Mouse (Mus musculus): ENCODE measurements at regions not wholly inside any gene's neighbourhood (a gene's known extent, or its start where the extent isn't known, plus 50 kb on each side); places are given as distances from the start of the nearest gene placed in this dataset.

GRCm38 (mm10) chr10:92335141-92335540, 387.1 kb downstream of the Nedd1 start:
- DNase-seq (ENCODE audit: low spot score), result no peak

GRCm38 (mm10) chr10:92333869-92334268, 388.4 kb downstream of the Nedd1 start:
- no peak for DNase-seq (ENCODE audit: low spot score)

GRCm38 (mm10) chr10:92333042-92333774, 389.0 kb downstream of the Nedd1 start:
- DNase-seq (ENCODE audit: low spot score), result no peak

DNA sequence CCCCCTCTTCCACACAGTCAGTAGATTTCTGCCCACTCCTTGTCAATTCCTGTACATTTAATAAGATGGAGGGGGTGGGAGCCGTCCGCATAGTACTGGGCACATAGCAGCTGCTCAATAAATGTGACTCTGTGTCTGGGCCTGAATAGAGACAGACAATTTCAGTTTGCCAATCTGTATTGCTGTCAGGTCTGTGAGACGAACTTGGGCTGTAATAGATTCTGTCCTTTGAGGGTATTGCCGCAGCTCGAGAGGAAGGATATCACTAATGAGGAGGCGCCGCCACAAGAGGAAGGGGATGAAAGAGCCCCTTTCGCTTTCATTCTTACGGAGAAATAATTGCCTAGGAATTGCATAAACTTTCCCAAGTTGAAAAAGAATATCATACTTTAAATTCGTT, 392.1 kb downstream of the Nedd1 start:
- no peak for DNase-seq (ENCODE audit: low spot score)

GRCm38 (mm10) chr10:92329661-92330060, 392.6 kb downstream of the Nedd1 start:
- no peak for DNase-seq (ENCODE audit: low spot score)

DNA sequence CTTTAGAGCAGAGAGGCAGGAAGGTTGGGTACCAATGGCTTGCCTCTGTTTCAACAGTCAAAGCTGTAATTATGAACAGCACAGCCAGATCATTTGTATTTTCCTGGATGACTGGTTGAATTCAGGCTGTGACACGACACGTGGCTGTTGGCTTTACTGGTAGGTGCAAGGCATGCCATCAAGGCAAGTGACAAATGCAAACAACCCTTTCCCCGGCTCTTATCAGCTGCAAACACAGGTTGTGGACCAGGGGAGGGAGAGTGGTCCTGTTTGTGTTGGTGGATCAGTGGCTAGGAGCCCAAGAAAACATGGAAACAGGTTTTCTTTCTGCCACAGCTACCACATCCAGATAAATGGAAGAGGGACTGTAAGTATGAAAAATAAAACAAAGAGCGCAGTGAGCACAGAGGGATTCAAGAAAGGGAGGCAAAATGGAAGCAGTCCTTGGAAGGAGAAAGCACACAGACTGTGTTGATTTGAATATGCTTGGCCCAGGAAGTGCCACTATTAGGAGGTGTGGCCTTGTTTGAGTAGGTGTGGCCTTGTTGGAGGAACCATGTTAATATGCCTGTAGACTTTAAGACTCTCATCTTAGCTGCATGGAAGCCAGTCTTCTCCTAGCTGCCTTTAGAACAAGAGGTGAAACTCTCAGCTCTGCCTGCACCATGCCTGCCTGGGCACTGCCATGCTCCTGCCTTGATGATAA, 396.8 kb downstream of the Nedd1 start:
- no peak for DNase-seq (ENCODE audit: low spot score)

DNA sequence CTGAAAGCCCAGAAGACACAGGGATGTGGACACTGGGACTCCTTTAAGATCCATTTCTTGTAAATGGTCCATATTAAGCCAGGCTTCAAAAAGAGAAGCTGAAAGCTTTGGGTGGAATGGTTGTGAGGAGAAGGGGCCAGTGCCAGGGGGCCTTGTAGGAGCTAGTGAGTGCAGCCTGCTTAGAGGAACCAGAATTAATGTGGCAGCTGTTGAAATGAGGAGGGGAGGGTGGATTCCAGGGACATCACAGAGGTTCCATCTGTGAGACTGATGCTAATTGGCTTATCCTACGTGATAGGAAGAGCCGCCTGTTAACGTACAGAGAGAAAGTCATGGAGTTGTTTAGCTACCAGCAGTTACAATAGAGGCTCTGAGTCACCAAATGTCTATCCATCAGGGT, 407.6 kb downstream of the Nedd1 start:
- DNase-seq (ENCODE audit: low spot score), result no peak

DNA sequence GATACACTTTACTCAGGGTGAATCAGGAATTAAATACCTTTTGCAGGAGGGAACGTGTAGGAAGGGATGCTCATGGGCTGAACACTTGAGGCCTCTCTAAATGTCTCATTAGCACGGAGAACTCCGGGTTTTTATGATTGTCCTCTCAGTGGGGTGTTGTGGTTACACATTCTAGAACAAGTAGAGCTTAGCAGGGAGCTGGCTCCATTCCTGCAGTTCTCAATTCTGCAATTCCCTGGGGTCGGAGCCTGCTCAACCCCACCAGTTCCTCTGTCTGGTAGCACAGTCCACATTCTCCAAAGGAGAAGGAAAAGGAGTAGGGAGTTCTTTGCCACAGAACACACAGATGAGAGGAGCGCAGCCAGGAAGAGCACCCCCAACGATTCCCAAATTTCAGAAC, 409.9 kb downstream of the Nedd1 start:
- no peak for DNase-seq (ENCODE audit: low spot score)

DNA sequence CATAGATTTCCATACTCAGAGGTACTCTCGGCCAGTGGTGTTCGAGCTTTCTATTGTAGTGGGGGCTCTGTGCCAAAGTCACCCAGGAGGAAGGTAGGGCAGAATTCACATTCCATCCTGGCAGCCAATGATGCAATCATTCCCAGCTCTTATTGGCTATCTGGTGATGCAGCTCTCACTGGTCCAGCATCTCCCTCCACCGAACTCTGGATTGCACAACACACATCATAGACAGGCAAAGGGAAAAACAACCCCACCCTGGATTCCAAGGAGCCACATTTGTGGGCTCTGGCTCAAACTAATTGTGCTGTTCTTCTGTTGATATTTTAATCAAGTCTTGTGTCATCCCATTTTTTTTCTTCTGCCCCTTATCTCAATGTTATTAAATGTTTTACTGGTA, 413.6 kb downstream of the Nedd1 start:
- no peak for DNase-seq (ENCODE audit: low spot score)

DNA sequence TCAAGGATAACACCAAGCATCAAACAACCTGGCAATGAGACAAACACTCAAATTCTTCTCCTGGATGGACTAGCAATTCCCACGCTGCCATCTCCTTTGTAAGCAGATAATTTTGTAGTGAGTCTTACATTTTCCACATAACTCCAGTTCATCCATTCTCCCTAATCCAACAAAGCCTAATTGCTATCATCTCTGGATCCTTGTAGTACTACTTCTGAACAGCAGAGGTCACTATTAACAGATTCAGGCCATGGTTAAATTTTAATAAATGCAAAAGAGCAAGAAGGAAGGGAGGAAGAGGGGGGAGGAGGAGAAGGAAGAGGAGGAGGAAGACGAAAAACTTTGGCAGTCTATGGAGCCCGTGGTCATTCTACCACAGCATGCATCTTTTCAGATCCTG, 414.4 kb downstream of the Nedd1 start:
- DNase-seq (ENCODE audit: low spot score), result no peak

DNA sequence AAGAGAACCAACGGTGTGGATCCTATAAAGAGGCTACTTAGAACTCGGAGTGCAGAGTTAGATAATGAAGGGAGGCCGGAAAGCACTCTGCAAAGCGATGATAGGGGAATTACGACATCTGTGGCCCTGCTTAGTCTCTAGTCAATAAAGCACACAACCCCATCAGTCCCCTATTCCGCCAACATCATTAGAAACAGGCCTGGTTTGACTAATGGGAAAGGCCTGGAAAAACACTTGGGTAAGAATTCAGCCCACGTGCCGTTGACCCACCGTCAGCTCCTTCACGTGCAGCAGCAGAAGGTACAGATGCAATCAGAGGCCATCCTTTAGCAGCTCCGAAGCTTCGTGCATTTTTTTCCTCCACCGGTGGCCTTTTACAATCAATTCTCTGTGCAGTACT, 423.5 kb downstream of the Nedd1 start:
- DNase-seq (ENCODE audit: low spot score), result no peak

- no peak for DNase-seq (ENCODE audit: low spot score)
These were observed 425.4 kb downstream of the Nedd1 start for GRCm38 (mm10) chr10:92296837-92297236.

GRCm38 (mm10) chr10:92296303-92296702, 425.9 kb downstream of the Nedd1 start:
- DNase-seq (ENCODE audit: low spot score), result no peak

- no peak for DNase-seq (ENCODE audit: low spot score)
These were observed 429.0 kb downstream of the Nedd1 start for GRCm38 (mm10) chr10:92293261-92293660.

GRCm38 (mm10) chr10:92289230-92289629, 433.0 kb downstream of the Nedd1 start:
- DNase-seq (ENCODE audit: low spot score), result no peak

- DNase-seq (ENCODE audit: low spot score), result no peak
These were observed 438.0 kb downstream of the Nedd1 start for GRCm38 (mm10) chr10:92284231-92284630.

DNA sequence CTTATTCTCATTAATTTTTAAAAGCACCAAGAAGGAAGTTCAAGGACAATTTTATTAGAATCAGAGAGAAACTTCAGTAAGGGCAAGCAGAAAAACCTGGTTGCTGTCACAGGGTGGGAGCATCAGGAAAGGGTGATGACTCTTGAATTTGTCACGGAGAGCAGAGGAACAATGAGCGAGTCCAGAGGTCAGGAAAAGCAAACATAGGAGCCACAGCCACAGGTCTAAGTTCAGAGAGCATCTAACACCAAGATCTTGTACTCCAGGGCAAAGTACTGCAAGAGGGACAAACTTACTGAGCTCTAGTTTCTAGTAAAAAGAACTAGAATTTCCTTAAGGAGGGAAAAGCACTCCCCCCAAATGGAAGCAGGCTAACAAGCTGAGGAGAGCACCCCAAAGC, 444.2 kb downstream of the Nedd1 start:
- no peak for DNase-seq (ENCODE audit: low spot score)

- no peak for DNase-seq (ENCODE audit: low spot score)
These were observed 464.4 kb downstream of the Nedd1 start for GRCm38 (mm10) chr10:92257815-92258214.

- no peak for DNase-seq (ENCODE audit: low spot score)
These were observed 473.6 kb downstream of the Nedd1 start for GRCm38 (mm10) chr10:92248648-92249047.

GRCm38 (mm10) chr10:92247449-92247805, 474.8 kb downstream of the Nedd1 start:
- DNase-seq (ENCODE audit: low spot score), result no peak

GRCm38 (mm10) chr10:92246785-92247448, 475.3 kb downstream of the Nedd1 start:
- no peak for DNase-seq (ENCODE audit: low spot score)

- DNase-seq (ENCODE audit: low spot score), result no peak
These were observed 479.3 kb downstream of the Nedd1 start for GRCm38 (mm10) chr10:92242714-92243440.

DNA sequence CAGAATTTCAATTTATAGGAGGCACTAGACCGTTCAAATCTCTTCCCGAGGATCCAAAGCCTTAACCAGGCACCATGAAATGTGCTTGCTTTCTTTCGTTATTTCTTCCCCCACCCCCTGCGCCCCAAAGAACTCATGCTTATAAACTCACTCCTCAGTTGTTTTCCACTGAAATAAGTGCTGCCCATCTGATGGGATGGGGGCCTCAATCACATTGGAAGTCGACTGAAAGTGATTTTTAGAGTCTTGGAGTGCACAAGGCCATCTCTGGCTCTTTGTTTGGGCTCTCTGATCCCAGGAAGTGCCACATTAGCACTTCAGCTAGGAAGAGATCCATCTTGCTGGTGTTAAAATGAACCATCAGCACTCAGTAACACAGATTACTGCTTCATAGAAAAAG, 484.3 kb downstream of the Nedd1 start:
- DNase-seq (ENCODE audit: low spot score), result no peak
